11 mouse cellular contexts compared by ENCODE assay signal in genomic region chr13:98440293-98440952, GRCm38 (mm10). TPM values are rescaled to one million over a fixed set of nuclear protein-coding genes. Genes with fewer than 3 reads are reported as not detected.
DNase-seq lines count a peak whose midpoint lies in the region; ATAC-seq lines count a peak whose summit lies in the region.
"Had no signal": no experiment of that assay in that cellular context is flagged by ENCODE, and none has a peak within 500 bp of the region (broad histone marks: within the 10 kb centered on the region; RNA-seq: fewer than 3 reads in every experiment).

No protein-coding gene starts in this region.

- 0 out of 2 replicates have a peak overlapping the region, but pooled peaks have one; percentile 0 for H3K4me2 ChIP-seq in neural tube, embryonic 15.5 days
- peak overlapping the region; percentile 28; the same call in 1 of the 2 replicates for H3K4me2 ChIP-seq in stomach, embryonic 16.5 days (ENCODE audit: low read depth, low read length)
- H3K4me2 ChIP-seq: liver, embryonic 15.5 days had no signal

- H3K9me3 ChIP-seq in neural tube, embryonic 15.5 days (replicated peaks): no peaks in the 10 kb centered on the region
- H3K9me3 ChIP-seq in stomach, embryonic 16.5 days (replicated peaks; ENCODE audit: control insufficient read depth, low read length): no peaks in the 10 kb centered on the region
- H3K9me3 ChIP-seq: liver, embryonic 15.5 days had no signal

- intact Hi-C loops in left cerebral cortex, postnatal 36 days (cut with DNase I): no loop called here

- H3K27ac ChIP-seq in neural tube, embryonic 15.5 days (replicated peaks): no peak overlapping the region
- H3K27ac ChIP-seq in stomach, embryonic 16.5 days (ENCODE audit: low read length): no peak overlapping the region
- H3K27ac ChIP-seq: liver, embryonic 15.5 days had no signal

- H3K36me3 ChIP-seq in neural tube, embryonic 15.5 days: no peaks in the 10 kb centered on the region
- no peaks in the 10 kb centered on the region for H3K36me3 ChIP-seq in stomach, embryonic 16.5 days (ENCODE audit: control insufficient read depth, insufficient read depth, low read length)
- H3K36me3 ChIP-seq: liver, embryonic 15.5 days had no signal

- H3K9ac ChIP-seq in neural tube, embryonic 15.5 days (replicated peaks): no peak overlapping the region
- no peak overlapping the region for H3K9ac ChIP-seq in stomach, embryonic 16.5 days (ENCODE audit: low read length)
- H3K9ac ChIP-seq: liver, embryonic 15.5 days had no signal

- DNase-seq in embryo, embryonic 11 days: peak; percentile 54
- DNase-seq in embryo, embryonic 10 days (ENCODE audit: low spot score): no peak
- DNase-seq in neural tube, embryonic 10.5 days (ENCODE audit: extremely low spot score, low spot score): no peak
- DNase-seq in kidney, postnatal 14 days: peak; percentile 61
- DNase-seq in left cerebral cortex, postnatal 36 days (ENCODE audit: low spot score in 2 of 2): no peak
- DNase-seq in layer of hippocampus, adult 9-10 months (ENCODE audit: low spot score): no peak
- DNase-seq: adrenal gland, adult 2 months had no signal

- H3K4me3 ChIP-seq in neural tube, embryonic 15.5 days (replicated peaks): no peak overlapping the region
- H3K4me3 ChIP-seq in stomach, embryonic 16.5 days (replicated peaks; ENCODE audit: low read length): no peak overlapping the region
- H3K4me3 ChIP-seq: liver, embryonic 15.5 days had no signal

- no peaks in the 10 kb centered on the region for H3K4me1 ChIP-seq in neural tube, embryonic 15.5 days
- H3K4me1 ChIP-seq in stomach, embryonic 16.5 days (ENCODE audit: control insufficient read depth, insufficient read depth, low read length): 0 out of 2 replicates have a peak, but pooled peaks cover 3% of the 10 kb centered on the region
- H3K4me1 ChIP-seq: liver, embryonic 15.5 days had no signal

- no peaks in the 10 kb centered on the region for H3K27me3 ChIP-seq in neural tube, embryonic 15.5 days (replicated peaks)
- H3K27me3 ChIP-seq in stomach, embryonic 16.5 days (ENCODE audit: control insufficient read depth, insufficient read depth, low read length): 0 out of 2 replicates have a peak, but pooled peaks cover 3% of the 10 kb centered on the region

- ATAC-seq in neural tube, embryonic 15.5 days (ENCODE audit: low FRiP score): no peak
- peak; percentile 68 for ATAC-seq in stomach, embryonic 16.5 days (ENCODE audit: insufficient read depth, low FRiP score)

- 60% methylated on average over 13 of the region's 13 CpGs for WGBS in neural tube, embryonic 15.5 days
- 21% methylated on average over 13 of the region's 13 CpGs for WGBS in stomach, embryonic 16.5 days

RNA-seq across cellular contexts. Expression of gene Gm10320, which starts 51.4 kb away (rescaled TPM):
- 0.74 and 1.0 TPM in 2 replicates for polyA plus RNA-seq in neural tube, embryonic 15.5 days (2015; fragmentation: Nextera tagmentation; extraction: Ambion mirVana)
- 1.6 and 3.8 TPM in 2 replicates for polyA plus RNA-seq in stomach, embryonic 16.5 days (2015; fragmentation: Nextera tagmentation; extraction: Ambion mirVana)
- total RNA-seq in left cerebral cortex, postnatal 36 days (2021): not detected
- total RNA-seq: adrenal gland, adult 2 months; heart, postnatal 14 days had no signal

Comparison
In these comparisons a context has a peak if more than half of its experiments do, and no peak if none do; other contexts are left out.
1. DNase-seq: peak in embryo, embryonic 11 days (single experiment) and kidney, postnatal 14 days (single experiment); none in embryo, embryonic 10 days (single experiment), neural tube, embryonic 10.5 days (single experiment), left cerebral cortex, postnatal 36 days (0 of 2) and layer of hippocampus, adult 9-10 months (single experiment).